Mouse (Mus musculus) gastrocnemius, postnatal 4 days (tissue): Measurements from ENCODE around the gene Kcns3. TPM values are rescaled to one million over a fixed set of nuclear protein-coding genes. Genes with fewer than 3 reads are reported as not detected.

ENCODE experiments used
- DNase-seq, 2 experiments: peaks; one replicate each; pipeline ENCODE4 v3.0.0; 2021 to 2022; ENCODE audit warnings: low spot score in 2 of 2, mixed read lengths in 2 of 2
- long read RNA-seq, 2 experiments: library from polyadenylated mRNA; stranded (forward); transcript quantifications; one replicate each; pipeline ENCODE4 v2.0.0; 2021
- total RNA-seq, 2 experiments: library from RNA; stranded (reverse); gene quantifications; 2 replicates each; pipeline ENCODE4 v1.2.3; 2021

The Kcns3 gene
- 1 to 10 TPM; 1.3 to 1.6 TPM for total RNA-seq
- long read RNA-seq, experiment 1, partial matches to known transcripts = 1 of 6 reads
- long read RNA-seq, experiment 1, other reads (novel, unspliced or antisense) = 1 of 6 reads
- long read RNA-seq, experiment 2, transcript Kcns3-201 (3 exons, 2,933 nt) = major isoform, 5 of 6 reads
- long read RNA-seq, experiment 2, partial matches to known transcripts = 1 of 6 reads
- long read RNA-seq, experiment 2, other reads (novel, unspliced or antisense) = 0 of 6 reads

DNA sequence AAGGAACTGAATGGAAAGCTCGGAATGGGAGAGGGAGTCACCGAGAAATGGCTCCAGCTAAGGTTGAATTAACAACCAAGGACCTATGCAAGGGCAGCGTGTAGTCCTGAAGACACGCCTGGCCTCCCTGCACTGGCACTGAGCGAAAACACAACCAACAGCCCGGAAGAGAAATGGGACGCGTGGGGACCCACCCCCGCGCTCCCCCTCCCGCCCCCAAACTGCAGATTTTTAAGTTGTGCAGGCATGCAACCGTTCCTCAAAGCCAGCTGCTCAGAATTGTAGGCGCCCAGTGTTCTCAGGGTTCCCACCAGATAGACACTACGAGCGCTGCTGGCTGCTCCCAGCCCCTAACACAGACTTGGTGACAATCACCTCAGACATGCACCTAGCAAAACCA is at the start of gene Kcns3:
Kcns3 (minus strand) TSS at position 42 of the 400 bp plus-strand sequence.
- no peak for DNase-seq

DNA sequence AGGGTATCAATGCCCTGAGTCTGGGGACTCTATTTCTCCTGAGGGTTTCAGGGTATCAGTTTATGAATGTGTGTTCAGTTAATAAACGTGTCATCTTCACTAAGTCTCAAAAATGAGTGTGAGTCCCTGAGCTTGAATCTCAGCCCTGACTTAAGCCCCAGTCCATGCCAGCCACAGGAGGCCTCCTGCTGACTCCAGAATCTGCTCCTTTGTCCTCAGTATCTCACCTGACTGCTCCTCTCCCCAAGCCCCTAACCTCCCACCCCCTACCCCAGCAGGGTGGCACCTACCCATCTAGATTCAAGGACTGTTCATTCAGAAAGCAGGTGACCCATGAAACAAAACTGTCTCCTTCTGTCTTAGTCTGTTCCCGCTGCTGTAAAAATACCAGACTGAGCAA is 47.7 kb upstream of the Kcns3 start:
- no peak for DNase-seq

DNA sequence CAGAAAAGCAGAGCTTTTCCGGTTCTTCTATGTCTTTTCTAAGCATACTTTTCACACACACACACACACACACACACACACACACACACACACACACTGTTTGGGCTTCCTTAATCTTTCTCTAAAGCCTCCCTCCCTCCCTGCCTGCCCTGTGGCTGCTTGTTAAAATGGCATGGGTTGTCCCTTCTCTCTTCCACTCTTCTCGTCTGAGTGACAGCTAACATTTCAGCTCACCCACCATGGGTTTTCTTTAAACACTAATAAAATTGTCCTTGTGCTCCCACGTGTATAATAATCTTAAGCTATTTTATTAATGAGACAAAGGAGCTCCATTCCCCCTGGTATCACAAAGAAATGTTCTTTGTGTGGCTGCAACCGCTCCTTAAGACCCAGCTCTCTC is 47.2 kb upstream of the Kcns3 start:
- no peak for DNase-seq

GRCm38 (mm10) chr12:11196830-11197229 is 46.0 kb upstream of the Kcns3 start:
- no peak for DNase-seq

DNA sequence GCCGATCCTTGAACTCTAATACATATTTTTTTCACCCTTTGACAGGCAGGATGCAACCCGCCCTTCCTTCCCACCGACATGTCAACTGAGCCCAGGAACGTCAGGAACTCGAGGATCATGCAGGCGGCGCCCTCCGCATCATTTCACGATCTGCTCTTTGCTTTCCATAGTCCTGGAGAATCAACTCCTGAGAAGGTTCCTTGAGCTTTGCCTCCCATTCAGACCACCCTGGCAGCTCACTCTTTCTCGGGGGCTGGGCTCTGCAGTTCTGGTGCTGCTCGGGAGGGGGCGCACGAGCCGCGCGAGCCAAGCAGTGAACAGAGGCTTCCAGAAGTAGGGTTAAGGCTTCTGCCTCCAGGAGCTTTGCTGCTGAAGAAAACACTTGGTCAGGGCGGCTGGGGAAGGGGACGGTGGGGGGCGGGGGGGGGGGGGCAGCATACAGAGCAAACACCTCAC is 45.3 kb upstream of the Kcns3 start:
- peak; percentile 72 to 74 for DNase-seq

DNA sequence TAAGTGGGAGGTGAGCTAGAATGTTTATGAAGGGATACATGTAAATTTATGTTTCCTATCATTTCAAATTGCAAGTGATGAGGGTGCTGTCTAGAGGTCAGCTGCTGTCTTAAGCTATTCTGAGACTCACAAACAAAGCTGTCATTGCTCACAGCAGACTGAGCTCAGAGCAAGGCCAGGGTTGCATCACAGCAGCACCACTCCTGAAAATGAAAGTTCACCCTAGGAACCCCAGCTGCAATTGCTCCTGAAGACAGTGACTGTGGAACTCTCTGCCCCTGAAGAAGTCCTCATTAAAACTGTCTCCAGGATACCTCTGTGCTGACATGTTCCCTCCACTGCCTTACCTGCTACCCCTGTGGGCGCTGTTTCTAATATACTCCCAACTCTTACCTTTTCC is 44.2 kb upstream of the Kcns3 start:
- DNase-seq = no peak

GRCm38 (mm10) chr12:11178486-11179154 is 27.8 kb upstream of the Kcns3 start:
- DNase-seq = peak; percentile 86 to 88

DNA sequence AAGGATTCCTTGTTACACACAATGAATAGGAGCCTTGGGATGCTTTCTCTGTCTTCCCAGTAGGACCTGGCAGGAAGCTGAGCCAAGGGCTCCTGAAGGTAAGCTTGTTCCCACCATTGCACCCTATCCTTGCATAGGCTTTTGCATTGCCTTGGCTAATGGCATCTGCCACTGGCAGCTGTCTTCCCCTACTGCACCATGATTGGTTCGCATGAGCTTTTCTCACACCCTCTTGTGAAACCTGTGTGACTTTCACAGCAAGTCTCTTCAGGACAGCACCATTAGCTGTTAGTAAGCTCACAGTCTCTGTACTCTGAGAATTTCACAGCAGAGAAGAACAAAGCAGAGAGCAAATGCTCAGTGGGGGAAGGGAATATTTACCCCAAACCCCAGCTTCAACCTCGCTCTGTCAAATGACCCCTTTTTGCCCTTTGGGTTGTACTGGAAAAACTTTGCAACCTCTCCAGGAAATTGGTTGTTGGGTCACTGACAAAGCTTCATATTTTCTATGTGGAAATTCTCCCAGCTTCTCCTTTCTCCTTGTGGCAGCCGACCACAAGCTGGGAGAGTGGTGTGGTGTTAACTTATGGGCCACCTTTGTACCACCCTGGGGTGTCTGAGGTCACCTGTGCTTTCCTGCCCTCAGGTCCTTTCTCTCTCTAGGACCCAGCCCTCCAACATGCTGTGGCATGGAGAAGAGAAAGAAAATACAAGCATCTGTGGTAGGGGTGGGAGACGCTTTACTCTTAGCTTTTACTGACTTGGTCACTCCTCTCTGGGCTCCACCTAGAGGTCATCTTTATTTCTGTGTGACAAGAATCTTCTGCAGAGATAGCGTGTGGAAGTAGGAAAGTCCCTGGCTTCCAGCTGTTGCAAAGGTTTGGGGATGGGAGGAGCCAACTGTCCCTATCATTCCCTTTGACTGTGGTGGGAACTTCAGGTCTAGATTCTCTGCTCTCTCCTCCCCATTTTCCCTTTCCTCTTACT is 26.8 kb upstream of the Kcns3 start:
- no peak for DNase-seq

GRCm38 (mm10) chr12:11158670-11159069 is 7.8 kb upstream of the Kcns3 start:
- DNase-seq = no peak

GRCm38 (mm10) chr12:11155123-11155522 is 4.3 kb upstream of the Kcns3 start:
- DNase-seq = no peak

DNA sequence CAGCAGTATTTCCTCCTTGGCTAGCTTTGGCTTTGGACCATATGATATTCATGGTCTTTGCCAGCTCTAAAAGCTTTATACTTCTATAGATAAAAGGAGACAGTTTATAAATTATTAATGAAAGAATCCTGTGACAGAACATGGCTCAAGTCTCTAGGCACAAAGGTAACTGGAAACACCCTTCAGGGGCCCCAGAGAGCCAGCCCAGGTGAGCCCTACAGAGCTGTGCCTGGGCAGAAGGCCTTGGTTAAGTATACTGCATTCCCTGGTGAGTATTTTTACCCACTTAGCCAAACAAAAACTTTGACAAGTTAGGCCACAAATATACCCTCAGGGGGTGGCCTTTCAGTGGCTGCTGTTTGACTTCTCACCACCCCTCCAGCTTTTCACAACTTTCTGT is 2.7 kb upstream of the Kcns3 start:
- no peak for DNase-seq

GRCm38 (mm10) chr12:11150192-11150935 is 492 bp downstream of the Kcns3 start:
- DNase-seq = peak; percentile 35 to 44

GRCm38 (mm10) chr12:11149421-11150191 is 1.2 kb downstream of the Kcns3 start:
- DNase-seq = peak; percentile 20 to 40

- DNase-seq = no peak
These were observed 1.8 kb downstream of the Kcns3 start for GRCm38 (mm10) chr12:11149121-11149420.

DNA sequence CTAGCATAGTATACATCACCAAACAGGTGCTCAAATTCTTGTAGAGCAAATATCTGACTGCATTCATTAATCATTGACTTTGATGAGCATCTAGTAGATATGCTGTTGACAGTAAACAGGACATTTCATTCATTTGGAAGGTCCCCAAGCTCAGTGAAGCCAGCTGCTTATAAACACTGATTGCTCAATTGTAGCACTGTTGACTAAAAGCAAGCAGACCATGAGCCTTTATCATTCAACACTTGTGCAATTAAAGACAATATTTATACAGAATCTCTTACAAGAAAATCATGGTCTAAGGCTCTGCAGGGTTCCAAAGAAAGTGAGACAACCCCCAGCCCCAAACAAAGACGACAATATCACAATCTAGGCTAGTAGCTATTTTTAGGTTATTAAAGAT is 6.0 kb downstream of the Kcns3 start:
- DNase-seq = no peak

DNA sequence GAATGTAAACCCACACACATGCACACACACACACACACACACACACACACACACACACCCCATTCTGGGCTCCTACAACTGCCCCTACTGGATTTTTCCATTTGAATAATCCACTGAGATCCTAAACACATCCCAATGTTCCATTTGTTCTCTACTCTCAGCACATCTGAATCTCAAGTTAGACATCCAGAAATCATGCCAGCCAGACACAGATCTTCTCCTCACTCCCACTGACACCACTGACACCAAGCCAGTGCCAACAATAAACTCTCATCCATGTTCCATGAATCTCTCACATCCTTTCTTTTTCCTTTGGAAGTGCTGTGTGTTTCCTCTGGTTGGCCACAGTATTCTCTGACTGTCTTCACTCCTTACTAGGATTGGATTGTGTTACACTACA is 18.4 kb downstream of the Kcns3 start:
- no peak for DNase-seq

DNA sequence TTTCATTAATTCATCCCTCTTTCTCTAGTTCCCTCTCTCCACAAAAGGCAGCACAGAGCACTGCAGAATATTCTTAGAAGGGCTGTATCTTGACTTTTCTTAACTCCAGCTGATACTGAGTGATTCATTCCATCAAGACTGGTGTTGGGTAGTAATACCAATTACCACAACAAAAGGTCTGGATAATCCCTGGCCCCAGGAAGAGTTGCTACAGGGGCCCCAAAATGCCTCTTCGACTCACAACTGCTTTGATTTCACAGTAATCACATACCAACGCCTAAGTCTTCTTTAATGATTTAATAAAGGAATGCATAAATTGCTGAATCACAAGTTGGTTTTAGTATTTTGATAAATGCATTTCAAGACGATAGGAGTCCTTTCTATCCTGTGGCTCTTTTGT is 21.7 kb downstream of the Kcns3 start:
- DNase-seq = no peak

DNA sequence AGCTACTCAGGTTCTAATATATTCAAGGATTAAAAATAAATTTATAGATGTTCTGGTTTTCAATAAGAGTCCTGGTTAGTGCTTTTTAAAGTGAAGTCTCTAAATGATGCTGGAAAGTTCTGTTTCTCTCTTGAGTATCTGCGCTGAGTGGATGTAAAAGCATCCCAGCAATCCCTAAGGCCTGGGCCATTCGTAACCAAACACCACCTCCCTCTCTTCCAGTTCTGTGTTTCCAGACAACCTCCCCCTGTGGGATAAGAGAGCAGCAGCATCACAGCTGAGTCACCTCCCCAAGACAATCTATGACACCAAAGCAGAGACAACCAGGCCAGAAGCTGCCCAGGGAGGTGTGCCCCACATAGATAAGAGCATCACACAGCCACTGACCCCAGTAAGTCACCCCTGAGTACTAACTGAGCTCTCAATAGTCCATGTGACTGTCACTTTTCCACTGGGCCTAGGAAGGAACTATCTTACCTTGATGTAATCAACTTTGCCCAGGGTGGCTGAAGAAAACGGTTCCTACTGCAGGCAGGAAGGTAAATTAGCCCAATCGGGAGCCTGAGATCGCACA is 24.6 kb downstream of the Kcns3 start:
- DNase-seq = no peak

DNA sequence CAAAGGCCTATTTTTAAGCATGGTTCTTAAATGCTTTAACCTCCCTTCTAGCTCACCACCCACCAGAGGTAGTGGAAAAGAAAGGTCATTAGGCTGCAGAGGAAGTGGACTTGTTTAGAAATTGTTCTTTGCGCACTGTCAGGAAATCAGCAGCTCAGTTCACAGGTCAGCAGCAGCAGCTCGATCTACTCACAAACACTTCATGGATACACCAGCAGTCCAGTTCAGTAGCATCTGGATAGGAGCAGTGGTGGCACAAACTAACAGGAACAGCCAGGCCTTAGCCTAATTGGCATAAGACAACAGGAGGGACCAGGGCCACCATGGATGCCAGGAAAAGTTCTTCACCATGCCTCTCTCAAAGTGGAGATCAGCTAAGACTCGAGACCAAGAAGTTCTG is 49.3 kb downstream of the Kcns3 start:
- no peak for DNase-seq
